Mouse (Mus musculus) kidney, adult 11 months (tissue): Measurements from ENCODE around the gene Nav2.

Source experiments
- DNase-seq: peaks from one replicate; pipeline ENCODE4 v3.0.0; 2022

The Nav2 gene

GRCm38 (mm10) chr7:49500916-49501315 is 592.4 kb downstream of the Nav2 start:
- DNase-seq = no peak

- peak; percentile 60 for DNase-seq
Measured at GRCm38 (mm10) chr7:49503419-49503818, 594.9 kb downstream of the Nav2 start.

DNA sequence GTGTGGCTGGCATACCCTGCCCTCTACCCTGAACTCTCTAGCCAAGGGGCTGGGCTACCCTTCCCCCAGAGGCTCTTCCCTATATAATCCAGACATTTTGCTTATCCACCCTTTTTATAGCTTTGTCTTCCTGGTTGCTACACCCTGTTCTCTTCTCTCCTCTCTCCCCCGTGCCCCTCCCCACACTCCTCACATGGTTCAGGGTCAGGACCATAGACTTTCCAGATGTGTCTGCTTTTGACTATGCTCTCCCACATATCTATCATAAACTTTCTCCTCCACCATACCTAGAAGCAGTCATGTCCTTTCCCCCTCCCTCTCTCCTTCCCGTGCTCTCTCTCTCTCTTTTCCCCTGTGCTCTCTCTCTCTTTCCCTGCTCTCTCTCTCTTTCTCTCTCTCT is 595.4 kb downstream of the Nav2 start:
- DNase-seq = no peak

DNA sequence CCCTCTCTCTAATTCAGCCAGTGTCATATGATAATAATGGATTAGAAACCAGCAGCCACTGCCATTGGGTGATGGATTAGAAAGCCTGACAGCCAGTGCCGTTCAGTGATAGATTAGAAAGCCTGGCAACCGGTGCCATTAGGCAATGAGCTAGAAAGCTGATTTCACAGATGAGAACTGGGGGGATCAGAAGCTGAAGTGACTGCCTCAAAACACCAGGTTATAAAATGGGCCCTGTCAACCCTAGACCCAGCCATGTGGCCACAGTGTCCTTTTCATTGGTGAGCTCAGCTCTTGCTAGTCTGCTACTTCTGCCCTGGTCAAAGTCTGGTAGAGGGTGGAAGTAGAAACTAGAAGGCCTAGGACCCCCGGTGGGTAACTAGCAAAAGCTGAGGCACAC is 595.8 kb downstream of the Nav2 start:
- DNase-seq = no peak

DNA sequence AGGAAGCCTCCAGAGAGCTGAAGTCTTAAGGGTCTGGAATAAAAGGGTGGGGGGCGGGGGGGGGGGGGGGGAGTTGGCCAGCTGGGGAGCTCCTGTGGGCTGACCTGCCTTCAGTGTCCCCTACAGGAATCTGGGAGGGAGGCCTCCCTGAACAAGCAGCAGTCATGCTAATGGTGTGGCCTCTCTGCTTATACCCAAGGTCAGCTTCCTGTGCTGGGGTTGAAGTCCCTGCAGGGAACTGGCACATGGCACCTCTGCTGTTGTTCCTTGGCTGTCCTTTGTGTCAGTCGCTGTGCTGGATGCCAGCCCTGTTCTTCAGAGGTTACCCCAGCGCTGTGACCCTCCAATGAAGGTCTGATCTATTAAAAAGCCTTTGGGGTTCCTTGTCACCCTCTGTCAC is 596.5 kb downstream of the Nav2 start:
- DNase-seq = peak; percentile 57

DNA sequence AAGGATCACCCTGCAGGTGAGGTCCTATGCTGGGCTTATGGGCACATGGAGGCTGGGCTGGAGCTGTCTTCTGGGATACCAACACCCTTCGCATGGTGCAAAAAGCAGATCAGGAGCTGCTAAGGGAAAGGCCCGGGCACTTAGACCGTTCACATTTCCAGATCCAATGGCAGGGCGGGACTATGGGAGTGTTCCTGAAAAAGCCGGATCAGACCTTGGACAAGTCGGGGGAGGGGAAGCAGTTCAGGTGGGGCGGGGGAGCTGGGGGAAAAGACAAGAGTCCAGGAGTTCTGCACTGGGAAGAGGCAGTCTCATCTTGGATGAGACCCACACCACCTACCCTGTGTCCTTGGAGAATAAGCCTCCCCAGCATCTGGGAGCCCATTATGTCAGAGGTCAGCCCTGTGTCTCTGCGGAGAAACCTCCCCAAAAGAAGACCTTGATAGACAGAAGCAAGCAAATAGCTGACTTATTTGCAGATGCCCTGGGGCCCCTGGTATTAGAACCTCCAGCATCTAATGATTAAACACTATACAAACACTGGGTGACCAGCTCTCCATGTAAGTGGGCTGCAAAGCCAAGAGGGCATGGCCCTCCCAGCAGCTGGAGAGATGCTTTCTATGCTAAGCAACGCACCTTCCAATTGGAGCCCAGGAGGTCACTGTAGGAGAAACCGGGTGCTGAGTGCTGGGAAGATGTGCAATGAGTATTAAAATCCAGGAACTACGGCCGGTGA is 597.7 kb downstream of the Nav2 start:
- DNase-seq = no peak

DNA sequence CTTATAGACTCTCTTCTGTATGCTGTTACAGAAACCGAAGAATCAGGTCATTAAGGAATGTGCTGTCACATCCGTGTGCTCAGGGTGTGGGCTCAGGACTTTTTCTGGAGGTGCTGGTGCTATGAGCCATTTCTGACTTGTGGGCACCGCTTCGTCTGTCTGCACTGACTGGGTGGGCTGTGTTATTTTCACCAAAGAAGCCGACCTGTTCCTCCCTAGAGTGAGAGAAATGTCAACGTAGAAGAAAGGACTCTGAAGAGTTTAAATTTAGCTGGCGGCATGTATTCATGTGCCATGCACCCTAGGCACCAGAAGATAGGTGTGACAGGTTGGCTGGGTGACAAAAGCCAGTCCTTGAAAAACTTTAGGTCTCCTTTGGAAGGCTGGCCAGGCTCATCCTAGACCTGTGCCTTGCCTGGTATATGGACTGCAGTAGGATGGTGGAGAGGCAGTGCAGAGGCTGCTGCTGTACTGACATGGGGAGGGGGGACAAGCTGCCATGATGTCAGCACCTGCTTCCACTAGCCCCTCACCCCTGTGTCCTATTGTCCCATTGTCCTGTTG is 599.5 kb downstream of the Nav2 start:
- no peak for DNase-seq

- DNase-seq = no peak
Measured at GRCm38 (mm10) chr7:49511820-49512453, 603.4 kb downstream of the Nav2 start.

GRCm38 (mm10) chr7:49513763-49514437 is 605.4 kb downstream of the Nav2 start:
- DNase-seq = no peak

DNA sequence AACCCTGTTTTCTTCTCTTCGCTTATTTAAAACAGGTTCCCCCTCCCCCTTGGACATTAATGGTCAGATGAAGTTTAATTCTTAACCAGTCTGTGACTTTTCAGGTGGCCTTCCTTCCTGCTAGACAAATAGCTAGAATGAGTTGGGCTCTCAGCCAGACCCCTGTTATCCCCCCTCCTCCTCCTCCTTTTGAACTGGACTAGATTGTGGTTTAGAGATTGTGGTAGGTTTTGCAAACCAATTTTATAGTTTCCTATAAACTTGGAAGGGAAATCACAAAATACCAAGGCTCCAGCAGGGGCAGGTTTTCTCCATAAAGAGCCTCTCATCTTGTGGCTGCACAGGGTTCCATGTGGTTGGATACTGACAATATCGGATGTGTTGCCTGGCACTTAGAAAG is 606.5 kb downstream of the Nav2 start:
- DNase-seq = peak; percentile 75

DNA sequence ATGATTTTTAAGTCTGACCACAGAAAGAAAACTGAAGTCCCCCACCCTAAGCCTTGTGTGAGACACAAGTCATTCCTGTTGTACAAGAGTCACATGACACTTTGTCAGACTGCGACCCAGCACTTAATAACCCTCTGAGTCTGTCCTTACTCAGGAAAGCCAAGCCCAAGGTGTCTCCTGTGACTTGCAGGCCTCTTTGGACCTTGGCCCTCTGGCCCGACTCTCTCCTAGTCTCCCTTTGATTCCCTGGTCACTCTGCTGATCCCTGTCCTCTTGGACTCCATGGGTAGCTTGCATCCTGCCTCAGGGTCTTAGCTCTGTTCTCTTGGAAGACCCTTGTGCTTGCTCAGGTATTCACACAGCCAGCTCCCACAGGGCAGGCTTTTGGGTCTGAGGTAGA is 612.0 kb downstream of the Nav2 start:
- peak; percentile 81 for DNase-seq

- DNase-seq = no peak
Measured at GRCm38 (mm10) chr7:49521349-49521748, 612.8 kb downstream of the Nav2 start.

DNA sequence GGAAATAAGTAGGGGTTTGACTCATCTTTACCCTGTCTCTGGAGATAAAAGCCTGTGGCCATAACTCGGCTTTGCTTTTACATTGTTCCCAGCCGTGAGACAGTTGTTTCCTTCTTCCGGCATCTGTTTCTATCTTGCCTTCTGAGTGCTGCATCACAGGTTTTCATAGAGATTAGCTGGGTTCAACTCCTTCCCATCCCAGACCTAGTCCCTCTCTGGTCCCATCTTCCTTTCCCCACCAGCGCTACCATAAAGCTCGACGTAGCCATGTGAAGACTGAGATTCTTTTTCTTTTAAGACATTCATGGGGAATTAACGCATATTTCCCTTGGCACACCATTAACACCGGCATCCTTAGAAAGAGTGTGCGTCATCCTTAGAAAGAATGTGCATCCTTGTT is 613.5 kb downstream of the Nav2 start:
- no peak for DNase-seq

GRCm38 (mm10) chr7:49522411-49523114 is 614.0 kb downstream of the Nav2 start:
- peak; percentile 74 for DNase-seq

- no peak for DNase-seq
Measured at GRCm38 (mm10) chr7:49523115-49523445, 614.6 kb downstream of the Nav2 start.

DNA sequence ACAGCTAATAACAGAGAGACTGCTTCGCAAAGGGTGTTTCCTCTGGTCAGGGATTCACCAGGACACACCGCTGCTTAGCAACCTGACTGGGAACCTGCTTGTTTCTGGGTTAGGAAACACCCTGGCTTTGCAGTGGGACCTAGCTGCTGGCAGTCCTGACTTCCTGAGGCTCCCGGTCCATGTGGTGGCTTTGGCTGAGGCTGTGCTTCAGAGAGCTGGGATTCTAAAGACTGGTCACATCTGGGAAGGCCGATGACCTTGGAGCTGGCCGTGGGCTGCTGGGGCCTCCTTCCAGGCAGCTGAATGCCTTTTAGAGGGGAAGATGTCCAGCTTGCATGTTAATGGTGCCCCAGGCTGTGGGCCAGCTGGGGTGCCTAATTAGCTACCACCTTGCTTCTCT is 615.2 kb downstream of the Nav2 start:
- peak; percentile 45 for DNase-seq

DNA sequence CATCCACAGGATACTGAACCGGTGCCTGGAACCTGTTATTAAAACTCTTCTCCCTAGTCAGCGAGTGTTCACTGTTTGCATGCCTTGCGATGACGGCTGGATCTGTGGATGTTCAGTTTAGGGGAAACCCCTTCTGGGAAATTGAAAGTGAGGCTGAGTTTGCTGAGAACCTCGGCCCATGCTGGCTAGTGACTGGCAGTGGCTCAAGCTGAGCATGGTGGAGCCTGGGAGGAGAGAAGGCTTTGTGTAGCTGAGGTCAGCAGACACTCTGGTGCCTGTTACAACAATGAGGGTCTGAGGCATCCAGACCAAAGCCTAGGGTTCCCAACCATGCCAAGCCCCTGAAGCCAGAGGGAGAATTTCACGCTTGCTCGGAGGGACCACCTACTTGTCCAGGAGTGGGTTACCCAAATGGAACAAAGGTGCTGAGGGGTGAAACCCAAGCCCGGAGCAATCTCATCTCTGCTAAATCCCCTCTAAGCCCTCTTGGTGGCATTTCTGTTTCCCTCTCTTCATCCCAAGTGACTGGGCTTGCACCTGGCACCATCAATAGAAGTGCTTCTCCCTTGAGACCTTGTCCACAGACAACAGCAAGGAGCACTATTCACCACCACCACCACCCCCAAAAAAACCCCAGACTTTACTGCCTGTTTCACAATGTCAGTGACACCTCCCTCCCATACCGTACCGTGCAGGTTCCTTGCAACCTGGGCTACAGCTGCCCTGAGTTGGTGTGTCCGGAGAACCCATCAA is 617.0 kb downstream of the Nav2 start:
- DNase-seq = no peak

DNA sequence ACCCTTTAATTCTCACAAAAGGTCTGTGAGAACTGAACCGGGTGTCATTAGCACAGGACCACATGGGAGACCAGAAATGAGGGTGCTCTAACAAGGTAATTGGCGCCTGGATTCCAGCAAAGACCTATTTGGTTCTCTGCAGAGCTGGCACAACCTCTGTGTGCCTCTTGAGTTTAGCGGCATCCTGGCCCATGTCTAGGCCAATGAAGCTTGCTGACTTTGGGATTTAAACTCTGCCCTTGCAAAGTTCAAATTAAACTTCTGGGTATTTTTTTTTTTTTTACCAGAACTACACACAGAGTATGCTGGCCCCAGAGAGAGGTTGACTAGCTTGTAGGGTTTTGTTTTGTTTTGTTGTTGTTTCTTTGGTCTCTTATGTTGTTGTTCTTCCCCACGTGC is 617.6 kb downstream of the Nav2 start:
- DNase-seq = peak; percentile 37

DNA sequence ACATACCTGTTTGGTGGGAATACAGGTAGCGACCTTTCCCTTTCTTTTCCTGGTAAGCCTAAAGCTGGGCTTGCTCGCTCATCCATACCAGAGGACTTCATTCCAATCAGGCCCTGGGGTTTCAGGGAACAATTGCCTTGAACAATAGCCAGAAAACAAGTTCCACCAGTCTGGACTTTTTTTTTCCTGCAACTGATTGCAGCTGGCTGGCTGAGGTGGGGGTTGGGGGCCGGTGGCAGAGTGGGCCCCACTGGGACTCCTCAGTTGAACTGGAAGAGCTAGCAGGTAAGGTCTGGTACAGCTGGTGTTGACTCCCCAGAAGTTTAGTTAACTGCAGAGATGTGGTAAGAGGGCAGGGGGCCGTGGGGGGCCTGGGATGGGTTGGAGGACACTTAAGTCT is 619.0 kb downstream of the Nav2 start:
- DNase-seq = peak; percentile 52

GRCm38 (mm10) chr7:49527925-49528324 is 619.4 kb downstream of the Nav2 start:
- DNase-seq = no peak

DNA sequence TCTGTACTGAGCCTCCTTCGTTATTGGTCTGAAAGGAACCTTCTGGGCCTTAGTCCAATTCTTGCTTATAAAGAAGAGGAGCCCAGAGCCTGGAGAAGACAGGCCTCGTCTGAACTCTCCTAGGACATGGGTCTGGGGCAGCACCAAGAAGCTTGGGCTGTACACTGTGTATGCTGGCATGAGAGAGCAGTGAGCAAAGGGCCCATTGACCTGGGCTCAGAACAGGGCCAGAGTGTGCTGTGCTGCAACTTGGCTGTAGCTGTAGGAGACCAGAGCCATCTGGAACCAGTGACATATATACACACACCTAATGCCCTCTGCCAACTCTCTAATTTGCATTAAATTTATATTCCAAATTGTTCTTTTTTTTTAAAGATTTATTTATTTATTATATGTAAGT is 621.0 kb downstream of the Nav2 start:
- no peak for DNase-seq

DNA sequence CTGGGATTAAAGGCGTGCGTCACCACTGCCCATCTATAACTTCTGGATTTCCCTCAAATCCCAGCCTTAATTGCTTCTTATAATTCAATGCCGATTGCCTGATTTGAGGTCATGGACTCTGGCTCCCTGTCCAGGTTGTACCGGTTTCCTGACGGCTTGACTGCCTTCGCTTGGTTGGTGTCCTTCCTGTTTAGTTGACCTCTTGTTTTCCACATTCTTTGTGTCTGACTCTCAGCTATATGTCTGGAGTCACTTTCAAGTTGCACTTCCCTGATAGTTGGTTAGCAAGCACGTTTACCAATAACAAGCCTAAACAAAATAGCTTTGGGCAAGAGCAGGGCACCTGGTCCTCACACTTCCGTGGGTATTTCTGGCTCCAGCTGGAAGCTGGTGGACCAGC is 625.1 kb downstream of the Nav2 start:
- peak; percentile 68 for DNase-seq

GRCm38 (mm10) chr7:49534208-49534607 is 625.7 kb downstream of the Nav2 start:
- no peak for DNase-seq
